Mouse (Mus musculus): ENCODE measurements around the gene Pagr1a. TPM values are rescaled to one million over a fixed set of nuclear protein-coding genes. Genes with fewer than 3 reads are reported as not detected.

The Pagr1a gene
- polyA plus RNA-seq, 1 experiment from 2014 or later = 12.2 TPM

DNA sequence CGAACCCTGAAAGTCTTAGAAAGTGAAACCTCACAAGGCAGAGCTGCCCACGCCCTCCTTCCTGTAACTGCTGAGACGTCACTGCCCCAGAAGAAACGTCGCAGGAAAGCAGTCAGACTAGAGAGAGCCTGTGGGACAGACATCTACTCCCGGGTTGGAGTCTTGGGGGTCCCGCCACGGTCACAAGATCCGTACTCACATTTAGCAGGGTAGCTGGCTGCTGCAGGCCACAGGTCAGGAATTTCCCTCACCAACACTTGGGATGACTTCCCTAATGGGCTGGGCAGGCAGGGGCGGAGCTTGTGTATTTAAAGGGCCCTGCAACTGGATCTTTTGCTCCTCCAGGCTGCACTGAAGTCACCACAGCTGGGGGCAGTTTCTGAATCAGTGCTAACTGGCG is 2.8 kb downstream of the Pagr1a start, which contains the start of gene Mvp:
Gene Mvp, minus strand, starts transcription at position 302 of the 400 bp plus-strand sequence.
- peaks cover 39% of the 10 kb centered on the region for H3K4me1 ChIP-seq (ENCODE audit: insufficient read depth)

DNA sequence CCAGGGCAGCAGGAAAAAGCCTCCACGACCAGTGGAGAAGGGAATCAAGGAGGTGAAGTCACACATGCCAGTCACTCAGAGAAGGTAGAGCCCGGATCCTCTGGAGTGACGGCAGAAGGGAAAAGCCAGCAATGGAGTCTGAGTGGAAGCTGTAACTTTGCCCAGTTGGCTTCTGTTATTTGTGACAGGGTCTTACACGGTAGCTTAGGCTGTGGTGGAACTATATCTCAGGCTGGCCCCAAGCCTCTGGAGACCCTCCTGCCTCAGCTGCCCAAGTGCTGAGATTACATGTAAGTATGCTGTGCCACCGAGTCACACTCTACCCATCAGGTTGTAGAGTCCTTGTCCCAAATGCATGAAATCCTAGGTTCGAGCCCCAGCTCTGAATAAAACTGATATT is 3.8 kb downstream of the Pagr1a start:
- Histone ChIP-seq H3K9ac (replicated peaks) (peak overlapping the region; percentile 73), H3K4me2 (ENCODE audit: low read depth, low read length) (peak overlapping the region; percentile 84), H3K27me3 (ENCODE audit: insufficient read depth, low read length) (no peaks in the 10 kb centered on the region), H3K4me1 (ENCODE audit: insufficient read depth) (peaks cover 48% of the 10 kb centered on the region), H3K36me3 (replicated peaks; ENCODE audit: insufficient read depth, low read length) (peaks cover 8% of the 10 kb centered on the region; the same call in 1 of the 2 replicates), H3K4me3 (ENCODE audit: low read depth, low read length) (peak overlapping the region; percentile 70), H3K27ac (ENCODE audit: low read depth) (no peak overlapping the region), H3K9me3 (ENCODE audit: low read length) (no peaks in the 10 kb centered on the region)
- no peak for TF ChIP-seq EP300 (IDR thresholded peaks at IDR 0.05; ENCODE audit: low read depth)
- no peak for TF ChIP-seq CTCF (IDR thresholded peaks at IDR 0.05; ENCODE audit: low read depth)
- 88% methylated on average over 6 of the region's 6 CpGs for WGBS (ENCODE audit: insufficient replicate concordance)
- DNase-seq (no peak), ATAC-seq (no peak)

More for the DNA sequence above, 2.8 kb downstream of the Pagr1a start, which contains the start of gene Mvp:
- peak within 1 kb of the TSS; percentile 73 for H3K9ac ChIP-seq (replicated peaks)
- 17% methylated on average over 11 of the region's 11 CpGs for WGBS (ENCODE audit: insufficient replicate concordance)
- peaks cover 8% of the 10 kb centered on the region; the same call in 1 of the 2 replicates for H3K36me3 ChIP-seq (replicated peaks; ENCODE audit: insufficient read depth, low read length)
- DNase-seq (peak; percentile 72), ATAC-seq (no peak)
- H3K27me3 ChIP-seq (ENCODE audit: insufficient read depth, low read length) = no peaks in the 10 kb centered on the region
- TF ChIP-seq CTCF (IDR thresholded peaks at IDR 0.05; ENCODE audit: low read depth) (no peak), EP300 (IDR thresholded peaks at IDR 0.05; ENCODE audit: low read depth) (no peak)
- peak within 1 kb of the TSS; percentile 87 for H3K27ac ChIP-seq (ENCODE audit: low read depth)
- H3K4me3 ChIP-seq (ENCODE audit: low read depth, low read length) = peak within 1 kb of the TSS; percentile 70
- no peaks in the 10 kb centered on the region for H3K9me3 ChIP-seq (ENCODE audit: low read length)
- peak within 1 kb of the TSS; percentile 84 for H3K4me2 ChIP-seq (ENCODE audit: low read depth, low read length)

DNA sequence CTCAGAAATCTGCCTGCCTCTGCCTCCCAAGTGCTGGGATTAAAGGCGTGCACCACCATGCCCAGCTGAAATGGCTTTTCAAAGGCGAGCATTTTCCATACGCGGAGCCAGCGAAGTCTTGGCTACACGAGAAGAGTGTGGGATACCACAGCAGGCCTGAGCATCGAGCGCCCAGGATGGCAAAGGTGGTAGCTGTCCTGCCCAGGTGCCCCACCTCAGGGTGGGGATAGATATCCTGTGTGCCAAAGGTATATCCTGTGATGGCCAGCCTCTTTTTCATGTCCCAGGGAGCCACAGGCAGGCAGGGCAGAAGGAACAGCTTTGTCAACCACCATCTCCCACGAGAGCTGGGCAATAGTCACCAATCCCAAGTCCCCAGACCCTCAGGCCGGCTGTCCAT is 4.3 kb downstream of the Pagr1a start:
- Histone ChIP-seq H3K9me3 (ENCODE audit: low read length) (no peaks in the 10 kb centered on the region), H3K4me1 (ENCODE audit: insufficient read depth) (peaks cover 52% of the 10 kb centered on the region), H3K9ac (replicated peaks) (no peak overlapping the region), H3K27ac (ENCODE audit: low read depth) (no peak overlapping the region), H3K27me3 (ENCODE audit: insufficient read depth, low read length) (no peaks in the 10 kb centered on the region), H3K4me3 (ENCODE audit: low read depth, low read length) (no peak overlapping the region), H3K4me2 (ENCODE audit: low read depth, low read length) (no peak overlapping the region), H3K36me3 (replicated peaks; ENCODE audit: insufficient read depth, low read length) (peaks cover 8% of the 10 kb centered on the region; the same call in 1 of the 2 replicates)
- WGBS (ENCODE audit: insufficient replicate concordance) = 86% methylated on average over 10 of the region's 10 CpGs
- ATAC-seq = no peak
- DNase-seq = no peak
- TF ChIP-seq CTCF (IDR thresholded peaks at IDR 0.05; ENCODE audit: low read depth) (no peak), EP300 (IDR thresholded peaks at IDR 0.05; ENCODE audit: low read depth) (no peak)

DNA sequence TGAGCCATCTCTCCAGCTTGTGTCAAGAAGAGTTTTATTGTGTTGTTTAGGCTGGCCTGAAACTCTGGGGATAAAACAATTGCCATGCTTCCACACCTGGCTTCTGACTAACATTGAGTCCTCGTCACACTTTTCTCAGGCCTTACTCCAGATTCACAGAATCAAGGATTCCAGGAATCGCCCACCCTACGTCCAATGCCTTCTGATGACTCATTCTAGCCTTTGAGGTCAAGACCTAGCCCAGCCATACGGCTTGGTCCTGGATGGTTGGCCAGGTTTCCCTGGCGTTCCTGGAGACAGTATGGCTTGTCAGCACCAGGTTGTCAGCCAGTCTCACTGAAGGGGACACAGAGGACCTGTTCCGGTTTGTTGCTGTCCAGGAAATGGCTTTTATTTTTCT is 4.8 kb downstream of the Pagr1a start:
- 87% methylated on average over 6 of the region's 6 CpGs for WGBS (ENCODE audit: insufficient replicate concordance)
- Histone ChIP-seq H3K27ac (ENCODE audit: low read depth) (no peak overlapping the region), H3K36me3 (replicated peaks; ENCODE audit: insufficient read depth, low read length) (peaks cover 8% of the 10 kb centered on the region; the same call in 1 of the 2 replicates), H3K4me3 (ENCODE audit: low read depth, low read length) (no peak overlapping the region), H3K4me1 (ENCODE audit: insufficient read depth) (peaks cover 51% of the 10 kb centered on the region), H3K27me3 (ENCODE audit: insufficient read depth, low read length) (no peaks in the 10 kb centered on the region), H3K4me2 (ENCODE audit: low read depth, low read length) (no peak overlapping the region), H3K9me3 (ENCODE audit: low read length) (no peaks in the 10 kb centered on the region), H3K9ac (replicated peaks) (no peak overlapping the region)
- ATAC-seq = no peak
- no peak for DNase-seq
- TF ChIP-seq CTCF (IDR thresholded peaks at IDR 0.05; ENCODE audit: low read depth) = no peak
- no peak for TF ChIP-seq EP300 (IDR thresholded peaks at IDR 0.05; ENCODE audit: low read depth)

DNA sequence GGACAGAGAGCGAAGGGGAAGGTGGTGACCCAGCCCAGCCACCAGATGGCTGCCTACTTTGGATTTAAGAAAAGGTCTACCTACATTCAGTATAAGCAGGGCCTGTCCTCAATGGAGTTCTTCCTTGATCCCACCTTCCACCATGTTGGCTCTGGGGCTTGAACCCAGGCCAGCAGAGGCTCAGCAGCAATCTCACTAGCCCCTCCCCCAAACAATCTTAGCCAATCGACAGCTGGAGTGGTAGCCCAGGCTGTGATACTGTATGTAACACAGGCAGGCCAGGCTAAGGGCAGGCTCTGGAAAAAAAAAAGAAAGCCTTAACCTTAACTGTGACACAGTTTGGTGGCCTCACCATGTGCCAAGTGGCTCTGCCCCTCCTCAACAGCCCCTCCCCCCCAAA is 5.4 kb downstream of the Pagr1a start:
- no peaks in the 10 kb centered on the region for H3K27me3 ChIP-seq (ENCODE audit: insufficient read depth, low read length)
- no peak overlapping the region for H3K4me2 ChIP-seq (ENCODE audit: low read depth, low read length)
- ATAC-seq (no peak), DNase-seq (no peak)
- H3K9ac ChIP-seq (replicated peaks) = no peak overlapping the region
- peaks cover 8% of the 10 kb centered on the region; the same call in 1 of the 2 replicates for H3K36me3 ChIP-seq (replicated peaks; ENCODE audit: insufficient read depth, low read length)
- WGBS (ENCODE audit: insufficient replicate concordance) = 96% methylated on average over 2 of the region's 2 CpGs
- TF ChIP-seq EP300 (IDR thresholded peaks at IDR 0.05; ENCODE audit: low read depth) (no peak), CTCF (IDR thresholded peaks at IDR 0.05; ENCODE audit: low read depth) (no peak)
- peaks cover 51% of the 10 kb centered on the region for H3K4me1 ChIP-seq (ENCODE audit: insufficient read depth)
- peak overlapping the region; percentile 11; the same call in 1 of the 2 replicates for H3K27ac ChIP-seq (ENCODE audit: low read depth)
- H3K4me3 ChIP-seq (ENCODE audit: low read depth, low read length) = no peak overlapping the region
- no peaks in the 10 kb centered on the region for H3K9me3 ChIP-seq (ENCODE audit: low read length)

DNA sequence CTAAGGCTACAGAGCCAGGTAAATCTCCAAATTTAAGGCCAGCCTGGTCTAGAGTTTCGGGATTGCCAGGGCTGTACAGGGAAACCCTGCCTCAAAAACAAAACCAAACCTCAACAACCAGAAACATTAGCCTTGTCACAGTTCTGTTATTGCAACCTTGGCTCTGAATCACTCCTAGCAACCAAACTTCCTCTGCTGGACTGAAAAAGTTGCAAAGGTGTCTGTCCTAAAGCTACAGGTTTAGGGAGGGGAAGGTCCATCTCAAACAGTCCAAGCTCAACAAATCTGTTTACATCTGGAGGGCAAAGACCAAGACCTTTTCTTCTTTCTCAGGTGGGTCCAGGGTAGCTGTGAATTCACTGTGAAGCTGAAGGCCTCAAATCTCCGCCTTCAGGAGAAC is 6.1 kb downstream of the Pagr1a start:
- no peaks in the 10 kb centered on the region for H3K9me3 ChIP-seq (ENCODE audit: low read length)
- H3K9ac ChIP-seq (replicated peaks) = no peak overlapping the region
- H3K4me2 ChIP-seq (ENCODE audit: low read depth, low read length) = no peak overlapping the region
- H3K4me1 ChIP-seq (ENCODE audit: insufficient read depth) = peaks cover 51% of the 10 kb centered on the region
- peaks cover 8% of the 10 kb centered on the region; the same call in 1 of the 2 replicates for H3K36me3 ChIP-seq (replicated peaks; ENCODE audit: insufficient read depth, low read length)
- DNase-seq (no peak), ATAC-seq (no peak)
- no peak overlapping the region for H3K4me3 ChIP-seq (ENCODE audit: low read depth, low read length)
- TF ChIP-seq CTCF (IDR thresholded peaks at IDR 0.05; ENCODE audit: low read depth) (no peak), EP300 (IDR thresholded peaks at IDR 0.05; ENCODE audit: low read depth) (no peak)
- peak overlapping the region; percentile 11; the same call in 1 of the 2 replicates for H3K27ac ChIP-seq (ENCODE audit: low read depth)
- H3K27me3 ChIP-seq (ENCODE audit: insufficient read depth, low read length) = no peaks in the 10 kb centered on the region
- WGBS (ENCODE audit: insufficient replicate concordance) = 86% methylated on average over 2 of the region's 2 CpGs
